Mouse (Mus musculus): ENCODE results near the gene Mapk12. TPM values are rescaled to one million over a fixed set of nuclear protein-coding genes. Genes with fewer than 3 reads are reported as not detected.

The Mapk12 gene
- polyA plus RNA-seq, 1 experiment from 2014 or later = 4.7 TPM

Small RNAs within 50 kb of the gene (microRNA-seq; reads per million reads assigned to microRNA genes)
- 1.2 reads per million for gene Mir6958
- gene Mir7118 = 0.58 reads per million

Other genes with a start within 250 kb of the Mapk12 start
- gene Ttll8, start 186.3 kb downstream of the Mapk12 start, polyA plus RNA-seq (2015; fragmentation: Nextera tagmentation; extraction: Ambion mirVana) = not detected in 2 replicates
- 0.09 TPM in 1 of 2 replicates, not detected in the other for gene Mlc1, start 161.7 kb downstream of the Mapk12 start, polyA plus RNA-seq (2015; fragmentation: Nextera tagmentation; extraction: Ambion mirVana)
- gene Mov10l1, start 157.8 kb downstream of the Mapk12 start, polyA plus RNA-seq (2015; fragmentation: Nextera tagmentation; extraction: Ambion mirVana) = 0.08 TPM in 1 of 2 replicates, not detected in the other
- gene Panx2, start 81.0 kb downstream of the Mapk12 start, polyA plus RNA-seq (2015; fragmentation: Nextera tagmentation; extraction: Ambion mirVana) = 0.55 and 0.64 TPM in 2 replicates
- gene Trabd, start 65.6 kb downstream of the Mapk12 start, polyA plus RNA-seq (2015; fragmentation: Nextera tagmentation; extraction: Ambion mirVana) = 57.1 and 60.0 TPM in 2 replicates
- gene Selenoo, start 51.6 kb downstream of the Mapk12 start, polyA plus RNA-seq (2015; fragmentation: Nextera tagmentation; extraction: Ambion mirVana) = 17.9 and 19.7 TPM in 2 replicates
- 12.0 and 12.9 TPM in 2 replicates for gene Tubgcp6, start 17.6 kb downstream of the Mapk12 start, polyA plus RNA-seq (2015; fragmentation: Nextera tagmentation; extraction: Ambion mirVana)
- 20.9 and 23.3 TPM in 2 replicates for gene Hdac10, start 12.0 kb downstream of the Mapk12 start, polyA plus RNA-seq (2015; fragmentation: Nextera tagmentation; extraction: Ambion mirVana)
- gene Mapk11, start 8.9 kb upstream of the Mapk12 start, polyA plus RNA-seq (2015; fragmentation: Nextera tagmentation; extraction: Ambion mirVana) = 5.9 and 6.4 TPM in 2 replicates
- 128 and 129 TPM in 2 replicates for gene Plxnb2, start 40.1 kb upstream of the Mapk12 start, polyA plus RNA-seq (2015; fragmentation: Nextera tagmentation; extraction: Ambion mirVana)
- gene Dennd6b, start 55.8 kb upstream of the Mapk12 start, polyA plus RNA-seq (2015; fragmentation: Nextera tagmentation; extraction: Ambion mirVana) = 12.5 and 14.9 TPM in 2 replicates
- gene Ppp6r2, start 70.8 kb upstream of the Mapk12 start, polyA plus RNA-seq (2015; fragmentation: Nextera tagmentation; extraction: Ambion mirVana) = 25.4 and 28.5 TPM in 2 replicates
- 45.3 and 45.9 TPM in 2 replicates for gene Sbf1, start 174.6 kb upstream of the Mapk12 start, polyA plus RNA-seq (2015; fragmentation: Nextera tagmentation; extraction: Ambion mirVana)
- 0.76 and 1.1 TPM in 2 replicates for gene Adm2, start 182.0 kb upstream of the Mapk12 start, polyA plus RNA-seq (2015; fragmentation: Nextera tagmentation; extraction: Ambion mirVana)
- 0.53 and 0.71 TPM in 2 replicates for gene Miox, start 193.7 kb upstream of the Mapk12 start, polyA plus RNA-seq (2015; fragmentation: Nextera tagmentation; extraction: Ambion mirVana)
- 57.3 and 62.3 TPM in 2 replicates for gene Lmf2, start 215.0 kb upstream of the Mapk12 start, polyA plus RNA-seq (2015; fragmentation: Nextera tagmentation; extraction: Ambion mirVana)
- 127 and 141 TPM in 2 replicates for gene Ncaph2, start 215.0 kb upstream of the Mapk12 start, polyA plus RNA-seq (2015; fragmentation: Nextera tagmentation; extraction: Ambion mirVana)
- gene Sco2, start 233.1 kb upstream of the Mapk12 start, polyA plus RNA-seq (2015; fragmentation: Nextera tagmentation; extraction: Ambion mirVana) = 6.7 and 7.3 TPM in 2 replicates
- 1.3 and 1.5 TPM in 2 replicates for gene Tymp, start 236.3 kb upstream of the Mapk12 start, polyA plus RNA-seq (2015; fragmentation: Nextera tagmentation; extraction: Ambion mirVana)
- 0.48 and 0.84 TPM in 2 replicates for gene Odf3b, start 238.6 kb upstream of the Mapk12 start, polyA plus RNA-seq (2015; fragmentation: Nextera tagmentation; extraction: Ambion mirVana)
- not detected in 2 replicates for gene Klhdc7b, start 244.2 kb upstream of the Mapk12 start, polyA plus RNA-seq (2015; fragmentation: Nextera tagmentation; extraction: Ambion mirVana)